Mouse (Mus musculus) G1E (cell line): ENCODE results near the gene Olfr641. TPM values are rescaled to one million over a fixed set of nuclear protein-coding genes. Genes with fewer than 3 reads are reported as not detected.

Experiments
- ATAC-seq: 2 replicates; pipeline ENCODE4 v1.8.0; 2016; ENCODE audit warnings: mild to moderate bottlenecking; ENCODE audit not compliant: insufficient number of reproducible peaks, poor library complexity, low FRiP score, severe bottlenecking; ENCODE audit errors: extremely low read depth
- DNase-seq: peaks from one replicate; pipeline ENCODE4 v3.0.0; 2012; ENCODE audit warnings: low spot score
- H3K27me3 ChIP-seq: 2 replicates; pipeline ENCODE4 v1.6.1; 2012; ENCODE audit warnings: mild to moderate bottlenecking, low read length, inconsistent platforms; ENCODE audit not compliant: insufficient read depth
- H3K36me3 ChIP-seq: replicated peaks from 2 replicates; pipeline ENCODE3; 2012; ENCODE audit warnings: mild to moderate bottlenecking, inconsistent platforms
- H3K4me1 ChIP-seq: 2 replicates; pipeline ENCODE4 v1.6.1; 2012; ENCODE audit warnings: low read depth, low read length, inconsistent platforms, mixed read lengths; ENCODE audit not compliant: insufficient read depth
- H3K4me3 ChIP-seq: 2 replicates; pipeline ENCODE4 v1.5.1; 2012; ENCODE audit warnings: low read depth, mild to moderate bottlenecking, inconsistent platforms, low read length, moderate library complexity, mixed read lengths
- H3K9me3 ChIP-seq: replicated peaks from 2 replicates; pipeline ENCODE4 v1.6.1; 2012; ENCODE audit warnings: inconsistent platforms
- CTCF ChIP-seq: IDR thresholded peaks from 2 replicates; pipeline ENCODE4 v1.5.1; 2012; ENCODE audit warnings: low read depth, low read length, inconsistent platforms, mixed read lengths
- GATA1 ChIP-seq: IDR thresholded peaks from 2 replicates; pipeline ENCODE4 v1.6.1; 2012; ENCODE audit warnings: borderline replicate concordance, low read length, inconsistent platforms, mixed read lengths
- GATA2 ChIP-seq: IDR thresholded peaks from 2 replicates; pipeline ENCODE4 v1.6.1; 2012; ENCODE audit warnings: low read depth, low read length, inconsistent platforms, borderline replicate concordance
- POLR2AphosphoS5 ChIP-seq: IDR thresholded peaks from 2 replicates; pipeline ENCODE4 v1.6.1; 2012; ENCODE audit warnings: low read depth, low read length, inconsistent platforms; ENCODE audit not compliant: insufficient replicate concordance
- TAL1 ChIP-seq: conservative IDR thresholded peaks from 2 replicates; pipeline ENCODE4 v1.6.1; 2012; ENCODE audit warnings: low read depth, low read length, inconsistent platforms, mixed read lengths
- polyA plus RNA-seq: library from polyadenylated mRNA; stranded (reverse); fragments of >175 nt; gene quantifications from 2 replicates; pipeline ENCODE4 v1.2.3, GENCODE M21; 2012
- total RNA-seq, 2 experiments: library from RNA; stranded (forward) in 1 of 2; stranded (reverse) in 1 of 2; fragments of 200-1000 nt in 1 of 2; fragments of >200 nt in 1 of 2; fragmentation: Nextera tagmentation in 1 of 2; gene quantifications; 2 replicates each; pipeline ENCODE4 v1.2.3; 2014 to 2017

The Olfr641 gene
- total RNA-seq (2014; fragmentation: Nextera tagmentation) (not detected in 2 replicates), total RNA-seq (2017) (0.12 TPM in 1 of 2 replicates, not detected in the other), polyA plus RNA-seq (not detected in 2 replicates)

GRCm38 (mm10) chr7:104035145-104035544 lies at the start of gene Olfr641:
Gene Olfr641, plus strand, starts transcription at chr7:104035445.
- no peak for TF ChIP-seq GATA1
- TF ChIP-seq CTCF: no peak
- TF ChIP-seq POLR2AphosphoS5: no peak
- no peak for TF ChIP-seq GATA2
- TF ChIP-seq TAL1: no peak
- Histone ChIP-seq H3K27me3 (no peaks in the 10 kb centered on the region), H3K4me3 (no peak within 1 kb of the TSS), H3K4me1 (no peaks in the 10 kb centered on the region), H3K9me3 (no peaks in the 10 kb centered on the region), H3K36me3 (no peaks in the 10 kb centered on the region)
- ATAC-seq: no peak
- no peak for DNase-seq

DNA sequence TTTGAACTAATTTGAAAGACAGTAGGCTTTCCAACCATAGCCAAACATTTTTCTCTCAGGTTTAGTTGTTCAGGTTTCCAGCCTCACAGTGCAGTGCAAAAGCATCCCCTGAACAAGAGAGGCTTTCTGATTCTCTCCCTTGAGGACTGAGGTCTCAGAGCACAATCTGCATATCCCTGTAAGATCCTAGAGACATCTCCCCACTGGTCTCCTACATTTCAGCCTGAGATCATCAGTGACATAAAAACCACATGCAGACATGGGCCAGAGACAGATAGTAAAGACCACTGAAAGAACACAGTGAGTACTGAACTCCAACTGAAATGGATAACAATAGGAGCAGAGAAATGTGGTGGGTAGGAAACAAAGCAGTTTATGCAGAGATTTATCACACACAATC lies 36.8 kb upstream of the Olfr641 start, which contains the start of gene Olfr638:
Olfr638 (plus strand) TSS at position 301 of the 400 bp plus-strand sequence.
- TF ChIP-seq CTCF (no peak), TAL1 (no peak), POLR2AphosphoS5 (no peak), GATA1 (no peak), GATA2 (no peak)
- Histone ChIP-seq H3K4me3 (no peak within 1 kb of the TSS), H3K36me3 (no peaks in the 10 kb centered on the region), H3K4me1 (no peaks in the 10 kb centered on the region), H3K9me3 (no peaks in the 10 kb centered on the region), H3K27me3 (no peaks in the 10 kb centered on the region)
- ATAC-seq (no peak), DNase-seq (no peak)

DNA sequence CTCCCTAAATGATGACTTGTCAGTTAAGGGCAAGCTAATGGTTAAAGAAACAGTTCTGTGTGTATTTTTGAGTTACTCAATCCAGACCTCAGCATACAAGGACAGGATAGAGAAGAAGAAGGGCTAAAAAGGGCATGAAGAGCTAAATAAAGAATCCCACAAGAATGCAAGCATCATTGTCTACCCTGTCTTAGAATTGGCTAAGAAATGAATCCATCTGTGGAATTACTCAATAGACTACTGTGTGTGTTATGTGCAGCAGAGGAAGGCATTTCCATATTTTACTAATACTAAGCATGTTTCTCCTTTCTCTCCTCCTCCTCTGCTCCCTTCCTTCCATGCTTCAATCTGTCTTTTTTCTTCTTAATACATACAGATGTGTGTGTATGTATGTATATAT lies 36.1 kb upstream of the Olfr641 start:
- DNase-seq (no peak), ATAC-seq (no peak)
- TF ChIP-seq POLR2AphosphoS5 (no peak), GATA1 (no peak), TAL1 (no peak), CTCF (no peak), GATA2 (no peak)
- no peaks in the 10 kb centered on the region for H3K27me3 ChIP-seq
- H3K36me3 ChIP-seq: no peaks in the 10 kb centered on the region
- H3K9me3 ChIP-seq: no peaks in the 10 kb centered on the region
- H3K4me1 ChIP-seq: no peaks in the 10 kb centered on the region
- no peak overlapping the region for H3K4me3 ChIP-seq

- Histone ChIP-seq H3K4me1 (no peaks in the 10 kb centered on the region), H3K36me3 (no peaks in the 10 kb centered on the region), H3K27me3 (no peaks in the 10 kb centered on the region), H3K9me3 (no peaks in the 10 kb centered on the region), H3K4me3 (no peak within 1 kb of the TSS)
- ATAC-seq (no peak), DNase-seq (no peak)
- no peak for TF ChIP-seq CTCF
- no peak for TF ChIP-seq POLR2AphosphoS5
- no peak for TF ChIP-seq TAL1
- no peak for TF ChIP-seq GATA2
- TF ChIP-seq GATA1: no peak
Measured at GRCm38 (mm10) chr7:104017203-104017602, 18.0 kb upstream of the Olfr641 start, which contains the start of gene Olfr639. Gene Olfr639, minus strand, starts transcription at chr7:104017303.

- DNase-seq (no peak), ATAC-seq (no peak)
- TF ChIP-seq TAL1: no peak
- no peaks in the 10 kb centered on the region for H3K27me3 ChIP-seq
- no peaks in the 10 kb centered on the region for H3K4me1 ChIP-seq
- no peaks in the 10 kb centered on the region for H3K9me3 ChIP-seq
- no peaks in the 10 kb centered on the region for H3K36me3 ChIP-seq
- H3K4me3 ChIP-seq: no peak overlapping the region
Measured at GRCm38 (mm10) chr7:104018953-104019352, 16.3 kb upstream of the Olfr641 start.

GRCm38 (mm10) chr7:104021651-104022050 lies 13.6 kb upstream of the Olfr641 start:
- TF ChIP-seq TAL1 (no peak), POLR2AphosphoS5 (no peak), GATA1 (no peak), CTCF (no peak), GATA2 (no peak)
- no peak for ATAC-seq
- H3K4me3 ChIP-seq: no peak overlapping the region

GRCm38 (mm10) chr7:104025473-104025872 lies 9.8 kb upstream of the Olfr641 start, which contains the start of gene Olfr640:
Gene Olfr640, minus strand, starts transcription at chr7:104025573.
- Histone ChIP-seq H3K4me3 (no peak within 1 kb of the TSS), H3K9me3 (no peaks in the 10 kb centered on the region), H3K36me3 (no peaks in the 10 kb centered on the region), H3K4me1 (no peaks in the 10 kb centered on the region), H3K27me3 (peaks cover 2% of the 10 kb centered on the region; the same call in 1 of the 2 replicates)
- no peak for DNase-seq
- ATAC-seq: no peak
- TF ChIP-seq GATA2 (no peak), POLR2AphosphoS5 (no peak), CTCF (no peak)

More at GRCm38 (mm10) chr7:104021651-104022050, 13.6 kb upstream of the Olfr641 start:
- Histone ChIP-seq H3K27me3 (peaks cover 2% of the 10 kb centered on the region; the same call in 1 of the 2 replicates), H3K36me3 (no peaks in the 10 kb centered on the region), H3K4me1 (no peaks in the 10 kb centered on the region), H3K9me3 (no peaks in the 10 kb centered on the region)
- DNase-seq: no peak
